Mouse (Mus musculus): Measurements from ENCODE around the gene Rmnd5a. TPM values are rescaled to one million over a fixed set of nuclear protein-coding genes. Genes with fewer than 3 reads are reported as not detected.

Gene Rmnd5a
- polyA plus RNA-seq, 2 experiments: 10.0 to 35.9 TPM

DNA sequence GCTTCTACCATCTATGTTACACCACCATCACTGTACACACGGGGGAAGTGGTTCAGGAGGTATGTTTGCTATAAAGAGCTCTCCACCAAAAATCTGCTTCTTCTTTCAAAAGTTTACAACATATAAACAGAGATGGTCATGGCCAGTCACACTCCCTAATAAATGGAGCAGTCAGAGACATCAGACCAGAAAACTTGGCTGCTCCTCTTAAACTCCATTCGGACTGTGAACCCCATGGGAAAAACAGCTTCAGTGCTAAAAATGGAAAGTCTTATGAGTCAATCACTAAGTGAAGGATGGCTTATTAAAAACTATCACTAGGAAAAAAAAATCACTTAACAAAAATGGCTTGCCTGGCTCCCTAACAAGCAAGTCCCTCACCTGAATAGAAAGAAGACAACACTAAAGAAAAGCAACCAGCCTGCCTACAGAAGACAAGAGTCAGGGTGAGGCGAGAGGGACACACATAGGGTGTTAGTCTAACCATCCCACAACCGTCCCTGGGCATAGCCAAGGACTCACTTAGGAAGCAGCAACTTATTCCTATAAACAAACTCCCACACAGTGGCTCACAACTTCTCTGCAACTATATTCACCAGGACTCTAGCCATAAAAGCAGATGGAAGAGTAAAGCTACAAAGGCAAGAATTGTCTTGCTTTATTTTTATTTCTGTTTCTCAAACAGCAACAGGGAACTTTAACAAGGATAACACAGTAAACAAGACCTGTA is 12.3 kb downstream of the Rmnd5a start:
- DNase-seq (ENCODE audit: low spot score) (no peak), ATAC-seq (ENCODE audit: low FRiP score, low read depth) (no peak)
- Histone ChIP-seq H3K4me2 (replicated peaks; ENCODE audit: low read depth, low read length, severe bottlenecking) (no peak overlapping the region), H3K4me1 (ENCODE audit: control insufficient read depth, insufficient read depth, low read length) (0 out of 2 replicates have a peak, but pooled peaks cover 3% of the 10 kb centered on the region), H3K27ac (replicated peaks; ENCODE audit: low read depth, low read length) (no peak overlapping the region), H3K9me3 (ENCODE audit: control insufficient read depth, low read length) (no peaks in the 10 kb centered on the region), H3K27me3 (ENCODE audit: control insufficient read depth, insufficient read depth, low read length) (no peaks in the 10 kb centered on the region), H3K4me3 (replicated peaks; ENCODE audit: low read length) (no peak overlapping the region), H3K9ac (ENCODE audit: low read depth, low read length, severe bottlenecking) (no peak overlapping the region), H3K36me3 (ENCODE audit: control insufficient read depth, insufficient read depth, low read length) (peaks cover 8% of the 10 kb centered on the region)
- no peak for TF ChIP-seq POLR2A (IDR thresholded peaks at IDR 0.05; ENCODE audit: borderline replicate concordance, extremely low read depth, insufficient read depth, insufficient read length)
- 82% methylated on average over 4 of the region's 4 CpGs for WGBS

GRCm38 (mm10) chr6:71425681-71426080 is 14.8 kb downstream of the Rmnd5a start:
- DNase-seq (ENCODE audit: low spot score) (no peak), ATAC-seq (ENCODE audit: low FRiP score, low read depth) (no peak)
- H3K27me3 ChIP-seq (ENCODE audit: control insufficient read depth, insufficient read depth, low read length): no peaks in the 10 kb centered on the region
- 82% methylated on average over 6 of the region's 6 CpGs for WGBS
- H3K4me1 ChIP-seq (ENCODE audit: control insufficient read depth, insufficient read depth, low read length): no peaks in the 10 kb centered on the region
- TF ChIP-seq POLR2A (IDR thresholded peaks at IDR 0.05; ENCODE audit: borderline replicate concordance, extremely low read depth, insufficient read depth, insufficient read length): no peak
- H3K9me3 ChIP-seq (ENCODE audit: control insufficient read depth, low read length): no peaks in the 10 kb centered on the region
- H3K4me3 ChIP-seq (replicated peaks; ENCODE audit: low read length): no peak overlapping the region
- H3K4me2 ChIP-seq (replicated peaks; ENCODE audit: low read depth, low read length, severe bottlenecking): no peak overlapping the region
- no peak overlapping the region for H3K27ac ChIP-seq (replicated peaks; ENCODE audit: low read depth, low read length)
- H3K9ac ChIP-seq (ENCODE audit: low read depth, low read length, severe bottlenecking): no peak overlapping the region
- peaks cover 8% of the 10 kb centered on the region for H3K36me3 ChIP-seq (ENCODE audit: control insufficient read depth, insufficient read depth, low read length)

DNA sequence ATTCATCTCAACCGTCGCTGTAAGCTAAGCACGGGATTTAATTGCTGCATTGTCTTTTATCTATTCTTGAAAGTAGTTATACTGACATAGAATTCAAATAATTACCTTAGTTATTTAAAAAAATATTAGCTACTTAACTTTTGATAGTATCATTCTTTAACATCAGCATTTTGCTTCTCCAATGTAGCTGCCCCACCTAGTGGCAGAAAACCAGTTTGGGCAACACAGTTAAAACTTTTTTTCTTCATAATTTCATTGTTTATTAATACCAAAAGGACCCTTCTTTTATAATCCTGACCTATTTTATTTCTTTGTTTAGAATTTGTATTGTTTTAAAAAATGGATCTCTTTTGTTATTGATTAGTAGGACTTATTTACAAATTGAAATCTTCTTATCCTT is 17.3 kb downstream of the Rmnd5a start:
- H3K4me3 ChIP-seq (replicated peaks; ENCODE audit: low read length): no peak overlapping the region
- DNase-seq (ENCODE audit: low spot score): no peak
- peaks cover 15% of the 10 kb centered on the region for H3K36me3 ChIP-seq (ENCODE audit: control insufficient read depth, insufficient read depth, low read length)
- WGBS: 92% methylated on average over 3 of the region's 3 CpGs
- no peak overlapping the region for H3K9ac ChIP-seq (ENCODE audit: low read depth, low read length, severe bottlenecking)
- H3K27ac ChIP-seq (replicated peaks; ENCODE audit: low read depth, low read length): no peak overlapping the region
- H3K4me1 ChIP-seq (ENCODE audit: control insufficient read depth, insufficient read depth, low read length): no peaks in the 10 kb centered on the region
- no peak overlapping the region for H3K4me2 ChIP-seq (replicated peaks; ENCODE audit: low read depth, low read length, severe bottlenecking)
- no peak for ATAC-seq (ENCODE audit: low FRiP score, low read depth)
- no peak for TF ChIP-seq POLR2A (IDR thresholded peaks at IDR 0.05; ENCODE audit: borderline replicate concordance, extremely low read depth, insufficient read depth, insufficient read length)
- no peaks in the 10 kb centered on the region for H3K9me3 ChIP-seq (ENCODE audit: control insufficient read depth, low read length)
- no peaks in the 10 kb centered on the region for H3K27me3 ChIP-seq (ENCODE audit: control insufficient read depth, insufficient read depth, low read length)

DNA sequence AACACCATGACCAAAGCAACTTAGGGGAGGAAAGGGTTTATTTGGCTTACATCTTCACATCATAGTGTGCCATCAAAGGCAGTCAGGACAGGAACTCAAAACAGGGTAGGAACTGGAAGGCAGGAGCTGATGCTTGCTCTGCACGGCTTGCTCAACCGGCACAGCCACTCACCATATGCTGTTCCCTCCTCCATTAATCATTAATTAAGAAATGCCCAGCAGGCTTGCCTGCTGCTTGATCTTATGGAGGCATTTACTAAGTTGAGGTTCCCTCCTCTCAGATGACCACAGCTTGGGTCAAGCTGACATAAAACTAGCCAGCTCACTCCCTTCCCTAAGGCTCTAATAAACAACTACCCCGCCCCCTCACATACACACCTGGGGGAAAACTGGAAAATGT is 18.3 kb downstream of the Rmnd5a start:
- WGBS: 76% methylated on average over 3 of the region's 3 CpGs
- no peaks in the 10 kb centered on the region for H3K27me3 ChIP-seq (ENCODE audit: control insufficient read depth, insufficient read depth, low read length)
- no peak for TF ChIP-seq POLR2A (IDR thresholded peaks at IDR 0.05; ENCODE audit: borderline replicate concordance, extremely low read depth, insufficient read depth, insufficient read length)
- peaks cover 11% of the 10 kb centered on the region for H3K36me3 ChIP-seq (ENCODE audit: control insufficient read depth, insufficient read depth, low read length)
- no peak overlapping the region for H3K27ac ChIP-seq (replicated peaks; ENCODE audit: low read depth, low read length)
- DNase-seq (ENCODE audit: low spot score): no peak
- H3K4me2 ChIP-seq (replicated peaks; ENCODE audit: low read depth, low read length, severe bottlenecking): no peak overlapping the region
- H3K9ac ChIP-seq (ENCODE audit: low read depth, low read length, severe bottlenecking): no peak overlapping the region
- no peak for ATAC-seq (ENCODE audit: low FRiP score, low read depth)
- H3K4me3 ChIP-seq (replicated peaks; ENCODE audit: low read length): no peak overlapping the region
- H3K4me1 ChIP-seq (ENCODE audit: control insufficient read depth, insufficient read depth, low read length): no peaks in the 10 kb centered on the region
- no peaks in the 10 kb centered on the region for H3K9me3 ChIP-seq (ENCODE audit: control insufficient read depth, low read length)

GRCm38 (mm10) chr6:71420848-71421247 is 19.6 kb downstream of the Rmnd5a start:
- ATAC-seq (ENCODE audit: low FRiP score, low read depth) (no peak), DNase-seq (ENCODE audit: low spot score) (no peak)
- no peaks in the 10 kb centered on the region for H3K27me3 ChIP-seq (ENCODE audit: control insufficient read depth, insufficient read depth, low read length)
- no peaks in the 10 kb centered on the region for H3K9me3 ChIP-seq (ENCODE audit: control insufficient read depth, low read length)
- H3K4me2 ChIP-seq (replicated peaks; ENCODE audit: low read depth, low read length, severe bottlenecking): no peak overlapping the region
- H3K9ac ChIP-seq (ENCODE audit: low read depth, low read length, severe bottlenecking): no peak overlapping the region
- 85% methylated on average over 6 of the region's 6 CpGs for WGBS
- H3K36me3 ChIP-seq (ENCODE audit: control insufficient read depth, insufficient read depth, low read length): peaks cover 7% of the 10 kb centered on the region; the same call in 1 of the 2 replicates
- TF ChIP-seq POLR2A (IDR thresholded peaks at IDR 0.05; ENCODE audit: borderline replicate concordance, extremely low read depth, insufficient read depth, insufficient read length): no peak
- no peaks in the 10 kb centered on the region for H3K4me1 ChIP-seq (ENCODE audit: control insufficient read depth, insufficient read depth, low read length)
- no peak overlapping the region for H3K4me3 ChIP-seq (replicated peaks; ENCODE audit: low read length)
- no peak overlapping the region for H3K27ac ChIP-seq (replicated peaks; ENCODE audit: low read depth, low read length)
